Mouse (Mus musculus) erythroblast, embryonic 14.5 days (primary cell): ENCODE measurements around the gene Stard3.

Experiments
- GATA1 ChIP-seq: IDR thresholded peaks from 2 replicates; pipeline ENCODE4 v1.6.1; 2012; ENCODE audit warnings: low read length, inconsistent platforms, mixed read lengths
- TAL1 ChIP-seq: IDR thresholded peaks from 3 replicates; pipeline ENCODE4 v1.6.1; 2012; ENCODE audit warnings: low read length, inconsistent platforms, mixed read lengths

DNA sequence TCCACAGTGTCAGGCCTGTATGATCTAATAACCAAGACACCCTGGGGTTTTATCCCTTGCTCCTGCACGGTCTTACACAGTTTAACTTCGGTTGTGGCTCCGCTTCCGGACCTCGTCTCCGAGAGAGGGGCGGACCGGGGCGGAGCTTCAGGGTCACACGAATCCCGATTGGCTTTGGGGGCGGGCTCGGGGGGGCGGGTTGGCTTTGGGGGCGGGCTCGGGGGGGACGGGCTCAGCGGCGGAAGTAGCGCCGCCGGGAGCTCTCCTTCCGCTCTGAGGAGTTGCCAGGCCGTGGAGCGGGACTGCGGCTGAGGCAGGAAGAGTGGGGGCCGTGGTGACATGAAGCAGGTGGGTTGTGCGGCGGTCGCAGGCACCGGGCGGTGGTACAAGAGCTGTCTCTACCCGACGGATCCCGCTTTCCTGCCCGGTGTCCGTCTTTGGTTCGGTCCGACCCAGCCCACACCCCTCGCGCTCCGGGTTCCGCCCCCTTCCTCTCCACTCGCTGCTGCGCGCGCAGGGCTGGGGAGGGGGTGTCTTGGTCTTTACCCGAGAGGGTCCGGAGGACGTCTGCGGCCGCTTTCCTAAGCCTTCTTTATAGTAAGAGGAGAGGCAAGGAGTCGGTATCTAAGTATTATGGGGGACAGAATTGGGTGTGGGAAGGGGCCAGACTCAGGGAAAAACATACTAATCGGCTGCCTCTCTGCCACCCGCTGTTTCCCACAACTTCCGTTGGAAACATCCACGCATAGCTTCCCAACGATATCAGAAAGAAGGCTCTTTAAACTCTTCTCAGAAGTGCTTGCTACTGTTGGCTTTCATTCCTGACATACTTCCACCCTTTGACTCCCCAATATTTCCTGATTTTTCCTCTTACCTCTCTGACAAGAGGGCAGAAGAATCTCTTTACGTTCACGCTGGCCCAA, at the start of gene Stard3:
- TF ChIP-seq TAL1, result no peak
- no peak for TF ChIP-seq GATA1
